Mouse (Mus musculus) hindbrain, embryonic 13.5 days (tissue): ENCODE measurements at regions not wholly inside any gene's neighbourhood (a gene's known extent, or its start where the extent isn't known, plus 50 kb on each side); places are given as distances from the start of the nearest gene placed in this dataset.

ENCODE experiments used
- ATAC-seq: fragments of 200-750 bp; cut with Nextera tagmentation; 2 replicates; pipeline ENCODE4 v1.8.0; 2017; ENCODE audit warnings: moderate TSS enrichment; ENCODE audit not compliant: low FRiP score
- H3K27ac ChIP-seq: fragments of 300-500 bp; sonication (generic); 2 replicates; pipeline ENCODE4 v1.5.1; 2015; ENCODE audit warnings: inconsistent platforms, mild to moderate bottlenecking, moderate library complexity
- H3K27me3 ChIP-seq: fragments of 300-500 bp; sonication (generic); 2 replicates; pipeline ENCODE4 v1.6.1; 2015; ENCODE audit warnings: mild to moderate bottlenecking, inconsistent platforms
- H3K36me3 ChIP-seq: fragments of 300-500 bp; sonication (generic); 2 replicates; pipeline ENCODE4 v1.6.1; 2015; ENCODE audit warnings: mild to moderate bottlenecking, inconsistent platforms
- H3K4me1 ChIP-seq: fragments of 300-500 bp; sonication (generic); replicated peaks from 2 replicates; pipeline ENCODE4 v1.6.1; 2015; ENCODE audit warnings: inconsistent platforms
- H3K4me2 ChIP-seq: fragments of 300-500 bp; sonication (generic); 2 replicates; pipeline ENCODE4 v1.6.1; 2015; ENCODE audit warnings: inconsistent platforms, mild to moderate bottlenecking, moderate library complexity
- H3K4me3 ChIP-seq: fragments of 300-500 bp; sonication (generic); 2 replicates; pipeline ENCODE4 v1.5.1; 2015; ENCODE audit warnings: mild to moderate bottlenecking, inconsistent platforms
- H3K9ac ChIP-seq: fragments of 300-500 bp; sonication (generic); 2 replicates; pipeline ENCODE4 v1.6.1; 2015; ENCODE audit warnings: mild to moderate bottlenecking, inconsistent platforms
- H3K9me3 ChIP-seq: fragments of 300-500 bp; sonication (generic); 2 replicates; pipeline ENCODE4 v1.6.1; 2016; ENCODE audit warnings: inconsistent platforms
- WGBS: fragments of 180-500 bp; shearing (Covaris S2); methylation state at CpG from one replicate; pipeline ENCODE4 v1.1.7; 2015; 5-methylcytosine and 5-hydroxymethylcytosine counted together

- 56% methylated on average over 4 of the region's 4 CpGs for WGBS
- H3K4me3 ChIP-seq, result no peak overlapping the region
- peaks cover 24% of the 10 kb centered on the region for H3K4me1 ChIP-seq
- H3K9ac ChIP-seq, result no peak overlapping the region
- no peak overlapping the region for H3K4me2 ChIP-seq
- no peaks in the 10 kb centered on the region for H3K9me3 ChIP-seq
- no peak for ATAC-seq
- H3K27ac ChIP-seq, result peak overlapping the region; percentile 41; the same call in 1 of the 2 replicates
- 0 out of 2 replicates have a peak, but pooled peaks cover 13% of the 10 kb centered on the region for H3K27me3 ChIP-seq
- no peaks in the 10 kb centered on the region for H3K36me3 ChIP-seq
These were observed 193.3 kb downstream of the Rplp1 start for GRCm38 (mm10) chr9:61721071-61721470.

DNA sequence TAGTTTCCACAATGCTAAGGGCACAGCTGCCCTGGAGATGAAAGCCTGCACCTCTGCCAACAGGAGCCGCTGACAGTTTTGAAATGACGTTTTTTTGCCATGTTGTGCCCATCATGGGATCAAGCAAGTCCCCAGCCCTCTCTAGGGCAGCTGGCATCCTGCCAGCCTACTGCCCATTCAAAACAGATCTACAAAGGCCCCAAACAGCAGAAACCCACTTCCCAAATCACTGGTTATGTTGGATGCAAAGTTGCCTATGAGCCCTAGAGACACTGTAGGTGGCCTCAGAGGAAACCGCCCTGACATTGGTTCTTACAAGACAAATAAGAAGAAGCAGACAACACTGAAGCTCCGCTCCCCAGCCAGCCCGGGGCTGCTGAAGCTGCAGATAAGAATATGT, 194.1 kb downstream of the Rplp1 start:
- H3K4me2 ChIP-seq, result no peak overlapping the region
- WGBS, result 54% methylated on average over 5 of the region's 5 CpGs
- no peak for ATAC-seq

DNA sequence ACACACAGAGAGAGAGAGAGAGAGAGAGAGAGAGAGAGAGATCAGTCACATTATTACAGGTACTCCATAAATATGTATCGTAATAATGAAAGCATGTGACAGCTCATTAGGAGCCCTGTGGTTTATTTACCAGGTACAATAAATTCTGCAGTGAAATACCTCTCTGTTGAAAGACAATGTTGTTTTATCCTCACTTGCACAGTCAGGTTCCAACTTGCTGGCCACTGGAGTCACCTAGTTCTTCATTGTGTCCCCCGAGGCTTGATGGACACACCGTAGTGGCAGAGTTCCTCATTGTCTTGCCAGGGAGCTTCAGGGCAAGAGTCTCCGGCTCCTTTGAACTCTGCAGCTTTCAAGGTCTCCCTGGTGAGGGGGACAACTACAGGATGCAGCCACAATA, 197.6 kb downstream of the Rplp1 start:
- H3K4me3 ChIP-seq, result no peak overlapping the region
- peaks cover 9% of the 10 kb centered on the region; the same call in 1 of the 2 replicates for H3K27me3 ChIP-seq
- WGBS, result 56% methylated on average over 4 of the region's 4 CpGs
- no peak for ATAC-seq
- no peak overlapping the region for H3K27ac ChIP-seq
- peaks cover 43% of the 10 kb centered on the region for H3K4me1 ChIP-seq
- H3K4me2 ChIP-seq, result no peak overlapping the region
- H3K9ac ChIP-seq, result no peak overlapping the region
- no peaks in the 10 kb centered on the region for H3K36me3 ChIP-seq
- H3K9me3 ChIP-seq, result no peaks in the 10 kb centered on the region

More for the DNA sequence above, 194.1 kb downstream of the Rplp1 start:
- H3K4me1 ChIP-seq, result peaks cover 24% of the 10 kb centered on the region
- H3K4me3 ChIP-seq, result no peak overlapping the region
- 0 out of 2 replicates have a peak, but pooled peaks cover 13% of the 10 kb centered on the region for H3K27me3 ChIP-seq
- no peaks in the 10 kb centered on the region for H3K9me3 ChIP-seq
- 0 out of 2 replicates have a peak overlapping the region, but pooled peaks have one; percentile 19 for H3K9ac ChIP-seq
- peak overlapping the region; percentile 58 for H3K27ac ChIP-seq
- H3K36me3 ChIP-seq, result no peaks in the 10 kb centered on the region

GRCm38 (mm10) chr9:61714331-61715035, 199.9 kb downstream of the Rplp1 start:
- 56% methylated on average over 19 of the region's 19 CpGs for WGBS
- H3K4me3 ChIP-seq, result no peak overlapping the region
- no peak overlapping the region for H3K9ac ChIP-seq
- H3K4me1 ChIP-seq, result peaks cover 31% of the 10 kb centered on the region
- H3K4me2 ChIP-seq, result no peak overlapping the region
- no peak for ATAC-seq
- no peak overlapping the region; the same call in 1 of the 2 replicates for H3K27ac ChIP-seq
- no peaks in the 10 kb centered on the region for H3K36me3 ChIP-seq
- peaks cover 6% of the 10 kb centered on the region; the same call in 1 of the 2 replicates for H3K27me3 ChIP-seq
- H3K9me3 ChIP-seq, result no peaks in the 10 kb centered on the region

DNA sequence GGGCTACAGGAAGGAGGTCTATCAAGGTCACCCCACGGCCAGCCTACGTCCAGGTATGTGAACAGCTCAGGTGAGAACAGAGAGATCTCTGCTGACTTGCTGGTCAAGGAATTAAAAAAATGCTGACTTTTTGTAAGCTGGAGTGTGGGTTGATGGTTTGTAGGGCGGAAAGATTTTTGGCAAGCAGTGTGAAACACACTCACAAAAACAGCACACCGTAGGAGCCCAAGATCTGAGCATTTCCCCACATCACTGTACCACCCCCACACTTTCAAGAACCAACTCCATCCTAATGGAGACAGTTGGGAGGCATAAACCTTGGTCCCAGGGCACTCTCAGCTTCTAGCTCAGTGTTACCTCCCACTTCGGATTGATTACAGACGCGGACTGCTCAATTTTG, 200.5 kb downstream of the Rplp1 start:
- H3K9me3 ChIP-seq, result no peaks in the 10 kb centered on the region
- no peaks in the 10 kb centered on the region for H3K36me3 ChIP-seq
- no peak overlapping the region for H3K27ac ChIP-seq
- 86% methylated on average over 7 of the region's 7 CpGs for WGBS
- no peak for ATAC-seq
- H3K4me3 ChIP-seq, result no peak overlapping the region
- H3K27me3 ChIP-seq, result peaks cover 6% of the 10 kb centered on the region; the same call in 1 of the 2 replicates
- no peak overlapping the region for H3K4me2 ChIP-seq
- no peak overlapping the region for H3K9ac ChIP-seq
- peaks cover 31% of the 10 kb centered on the region for H3K4me1 ChIP-seq

DNA sequence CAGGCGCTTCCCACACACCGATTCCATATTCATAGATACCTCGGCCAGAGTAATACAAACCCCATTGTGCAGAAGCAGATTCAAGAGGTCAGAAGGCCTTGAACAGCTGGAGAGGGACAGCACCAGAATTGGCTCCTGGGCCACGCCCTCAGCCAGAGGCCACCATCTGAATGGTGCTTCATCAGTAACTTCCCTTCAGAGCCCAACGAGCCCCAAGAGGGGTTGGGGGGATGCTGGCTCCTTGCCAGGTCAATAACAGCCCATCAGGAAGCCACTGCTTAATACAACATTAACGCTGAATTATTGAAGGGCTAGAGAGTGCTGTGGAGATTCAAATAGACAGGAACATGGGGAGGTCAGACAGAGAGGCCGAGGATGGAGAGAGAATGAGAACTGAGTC, 203.0 kb downstream of the Rplp1 start:
- H3K4me3 ChIP-seq, result no peak overlapping the region
- no peak overlapping the region for H3K4me2 ChIP-seq
- no peak overlapping the region for H3K9ac ChIP-seq
- ATAC-seq, result no peak
- 26% methylated on average over 7 of the region's 7 CpGs for WGBS
- no peaks in the 10 kb centered on the region for H3K9me3 ChIP-seq
- peaks cover 26% of the 10 kb centered on the region for H3K4me1 ChIP-seq
- peaks cover 3% of the 10 kb centered on the region; the same call in 1 of the 2 replicates for H3K27me3 ChIP-seq
- no peaks in the 10 kb centered on the region for H3K36me3 ChIP-seq
- no peak overlapping the region for H3K27ac ChIP-seq

GRCm38 (mm10) chr9:61707875-61708274, 206.5 kb downstream of the Rplp1 start:
- H3K27ac ChIP-seq, result no peak overlapping the region
- no peaks in the 10 kb centered on the region for H3K9me3 ChIP-seq
- no peak overlapping the region for H3K4me2 ChIP-seq
- peaks cover 10% of the 10 kb centered on the region for H3K4me1 ChIP-seq
- no peak for ATAC-seq
- H3K4me3 ChIP-seq, result no peak overlapping the region
- H3K27me3 ChIP-seq, result no peaks in the 10 kb centered on the region
- H3K9ac ChIP-seq, result no peak overlapping the region
- H3K36me3 ChIP-seq, result no peaks in the 10 kb centered on the region
- WGBS, result 84% methylated on average over 7 of the region's 7 CpGs

DNA sequence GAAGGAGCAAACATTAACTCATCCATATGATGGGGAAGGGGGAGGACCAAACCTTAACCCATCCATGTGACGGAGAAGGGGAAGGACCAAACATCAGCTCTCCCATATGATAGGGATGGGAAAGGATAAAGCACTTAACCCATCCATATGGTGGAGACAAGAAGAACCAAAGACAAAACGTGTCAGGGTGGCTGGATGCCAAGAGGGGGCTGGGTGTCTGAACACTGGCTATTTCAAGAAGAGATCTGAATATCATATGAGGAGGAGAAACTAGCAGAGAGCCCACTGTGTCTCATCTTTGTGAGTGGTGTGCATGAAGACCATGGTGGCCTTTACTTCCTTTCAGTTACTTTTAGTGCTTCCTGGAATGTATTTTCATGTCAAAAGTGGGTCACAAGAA, 207.0 kb downstream of the Rplp1 start:
- Histone ChIP-seq H3K27me3 (no peaks in the 10 kb centered on the region), H3K27ac (no peak overlapping the region), H3K4me1 (peaks cover 10% of the 10 kb centered on the region), H3K9ac (no peak overlapping the region), H3K4me3 (no peak overlapping the region), H3K4me2 (no peak overlapping the region), H3K36me3 (no peaks in the 10 kb centered on the region), H3K9me3 (no peaks in the 10 kb centered on the region)
- no peak for ATAC-seq
- 71% methylated on average over 2 of the region's 2 CpGs for WGBS

- no peaks in the 10 kb centered on the region for H3K9me3 ChIP-seq
- H3K9ac ChIP-seq, result no peak overlapping the region
- 79% methylated on average over 6 of the region's 6 CpGs for WGBS
- H3K4me1 ChIP-seq, result peaks cover 3% of the 10 kb centered on the region
- no peaks in the 10 kb centered on the region for H3K36me3 ChIP-seq
- no peak overlapping the region for H3K4me3 ChIP-seq
- no peak for ATAC-seq
- no peak overlapping the region for H3K4me2 ChIP-seq
- no peak overlapping the region for H3K27ac ChIP-seq
- H3K27me3 ChIP-seq, result peaks cover 2% of the 10 kb centered on the region; the same call in 1 of the 2 replicates
These were observed 208.0 kb downstream of the Rplp1 start for GRCm38 (mm10) chr9:61706263-61706755.

GRCm38 (mm10) chr9:61705586-61706233, 208.6 kb downstream of the Rplp1 start:
- 81% methylated on average over 5 of the region's 5 CpGs for whole genome bisulfite sequencing

DNA sequence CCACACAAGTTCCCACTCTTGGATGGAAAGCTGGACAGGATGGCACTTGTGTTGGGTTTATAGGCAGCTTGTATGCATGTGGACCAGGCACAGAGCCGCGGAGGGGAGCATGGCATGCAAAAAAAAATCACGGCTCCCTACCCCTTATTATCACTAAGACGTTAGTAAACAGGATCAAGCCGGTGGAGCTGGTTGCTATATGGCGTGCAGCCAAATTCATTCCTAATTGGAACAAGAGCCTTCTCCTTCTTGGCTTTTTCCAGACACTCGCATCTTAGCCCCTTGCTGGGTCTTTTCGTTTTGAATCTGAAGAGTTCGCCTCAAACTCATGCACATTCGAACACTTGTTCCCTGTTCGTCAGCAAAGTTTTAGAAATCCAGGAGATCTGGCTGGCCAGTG, 211.0 kb downstream of the Rplp1 start:
- Histone ChIP-seq H3K27ac (no peak overlapping the region), H3K4me2 (no peak overlapping the region), H3K4me1 (0 out of 2 replicates have a peak, but pooled peaks cover 8% of the 10 kb centered on the region), H3K9me3 (no peaks in the 10 kb centered on the region), H3K36me3 (no peaks in the 10 kb centered on the region), H3K9ac (no peak overlapping the region), H3K27me3 (peaks cover 30% of the 10 kb centered on the region), H3K4me3 (no peak overlapping the region)
- no peak for ATAC-seq
- WGBS, result 59% methylated on average over 11 of the region's 11 CpGs

More at GRCm38 (mm10) chr9:61705586-61706233, 208.6 kb downstream of the Rplp1 start:
- peaks cover 8% of the 10 kb centered on the region for H3K27me3 ChIP-seq
- H3K36me3 ChIP-seq, result no peaks in the 10 kb centered on the region
- ATAC-seq, result no peak
- no peak overlapping the region for H3K4me3 ChIP-seq
- H3K4me2 ChIP-seq, result no peak overlapping the region
- H3K4me1 ChIP-seq, result no peaks in the 10 kb centered on the region
- no peaks in the 10 kb centered on the region for H3K9me3 ChIP-seq
- no peak overlapping the region for H3K9ac ChIP-seq
- no peak overlapping the region for H3K27ac ChIP-seq

- WGBS, result 78% methylated on average over 22 of the region's 22 CpGs
- no peak overlapping the region for H3K4me3 ChIP-seq
These were observed 211.9 kb downstream of the Rplp1 start for GRCm38 (mm10) chr9:61702280-61702966.

More at GRCm38 (mm10) chr9:61702280-61702966, 211.9 kb downstream of the Rplp1 start:
- Histone ChIP-seq H3K4me1 (peaks cover 12% of the 10 kb centered on the region; the same call in 1 of the 2 replicates), H3K4me2 (no peak overlapping the region), H3K27ac (no peak overlapping the region), H3K27me3 (peaks cover 30% of the 10 kb centered on the region), H3K36me3 (no peaks in the 10 kb centered on the region), H3K9me3 (no peaks in the 10 kb centered on the region), H3K9ac (no peak overlapping the region)
- ATAC-seq, result no peak
